Mouse (Mus musculus) embryonic facial prominence, embryonic 13.5 days (tissue): ENCODE measurements around the gene Atp5s. TPM values are rescaled to one million over a fixed set of nuclear protein-coding genes. Genes with fewer than 3 reads are reported as not detected.

Experiments used
- ATAC-seq: fragments of 200-750 bp; cut with Nextera tagmentation; 2 replicates; pipeline ENCODE4 v1.8.0; 2017; ENCODE audit warnings: low read depth; ENCODE audit not compliant: insufficient number of reproducible peaks, insufficient read depth, low FRiP score, low TSS enrichment
- H3K27ac ChIP-seq: fragments of 300-500 bp; sonication (generic); 2 replicates; pipeline ENCODE4 v1.5.1; 2015; ENCODE audit warnings: moderate library complexity, mild to moderate bottlenecking, inconsistent platforms
- H3K27me3 ChIP-seq: fragments of 300-500 bp; sonication (generic); 2 replicates; pipeline ENCODE4 v1.6.1; 2015; ENCODE audit warnings: mild to moderate bottlenecking, inconsistent platforms
- H3K36me3 ChIP-seq: fragments of 300-500 bp; sonication (generic); 2 replicates; pipeline ENCODE4 v1.6.1; 2015; ENCODE audit warnings: mild to moderate bottlenecking, inconsistent platforms
- H3K4me1 ChIP-seq: fragments of 300-500 bp; sonication (generic); 2 replicates; pipeline ENCODE4 v1.6.1; 2015; ENCODE audit warnings: inconsistent platforms
- H3K4me2 ChIP-seq: fragments of 300-500 bp; sonication (generic); 2 replicates; pipeline ENCODE4 v1.6.1; 2015; ENCODE audit warnings: moderate library complexity, mild to moderate bottlenecking, inconsistent platforms
- H3K4me3 ChIP-seq: fragments of 300-500 bp; sonication (generic); 2 replicates; pipeline ENCODE4 v1.5.1; 2015; ENCODE audit warnings: mild to moderate bottlenecking, inconsistent platforms
- H3K9ac ChIP-seq: fragments of 300-500 bp; sonication (generic); 2 replicates; pipeline ENCODE4 v1.6.1; 2015; ENCODE audit warnings: mild to moderate bottlenecking, inconsistent platforms
- H3K9me3 ChIP-seq: fragments of 300-500 bp; sonication (generic); 2 replicates; pipeline ENCODE4 v1.6.1; 2016; ENCODE audit warnings: inconsistent platforms
- WGBS: fragments of 180-500 bp; shearing (Covaris S2); methylation state at CpG from one replicate; pipeline ENCODE4 v1.1.7; 2015; ENCODE audit warnings: mixed read lengths; 5-methylcytosine and 5-hydroxymethylcytosine counted together
- polyA plus RNA-seq: library from polyadenylated mRNA; unstranded; fragments of >200 nt; fragmentation: Nextera tagmentation; extraction: Ambion mirVana; gene quantifications from 2 replicates; pipeline ENCODE4 v1.2.1, GENCODE M21; 2015

Gene Atp5s
- polyA plus RNA-seq, 1 experiment from 2014 or later = 30.4 TPM

DNA sequence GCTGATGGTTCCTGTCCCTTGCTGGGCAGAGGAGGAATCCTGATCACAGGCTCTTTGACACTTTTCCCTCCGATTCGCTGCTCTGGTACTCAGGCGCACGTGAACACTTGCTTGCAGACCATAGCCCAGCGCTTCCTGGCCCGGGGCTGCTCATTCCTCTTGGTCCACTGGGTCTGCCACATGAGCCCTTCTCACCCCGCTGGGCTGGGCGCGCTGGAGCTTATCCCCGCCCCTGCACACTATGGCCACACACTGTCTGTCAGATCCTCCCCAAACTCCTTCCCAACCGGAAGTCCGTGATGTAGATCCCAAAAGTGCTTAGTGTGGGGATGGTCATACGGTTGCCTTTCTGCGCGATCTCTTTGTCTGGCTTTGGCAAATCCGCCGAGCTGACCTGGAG is 31.3 kb upstream of the Atp5s start:
- no peak overlapping the region for H3K4me3 ChIP-seq
- H3K9ac ChIP-seq = no peak overlapping the region
- H3K36me3 ChIP-seq = peaks cover 27% of the 10 kb centered on the region
- no peaks in the 10 kb centered on the region for H3K27me3 ChIP-seq
- WGBS = 74% methylated on average over 17 of the region's 17 CpGs
- no peak for ATAC-seq
- no peak overlapping the region for H3K27ac ChIP-seq
- no peaks in the 10 kb centered on the region for H3K4me1 ChIP-seq
- H3K4me2 ChIP-seq = no peak overlapping the region
- no peaks in the 10 kb centered on the region for H3K9me3 ChIP-seq

DNA sequence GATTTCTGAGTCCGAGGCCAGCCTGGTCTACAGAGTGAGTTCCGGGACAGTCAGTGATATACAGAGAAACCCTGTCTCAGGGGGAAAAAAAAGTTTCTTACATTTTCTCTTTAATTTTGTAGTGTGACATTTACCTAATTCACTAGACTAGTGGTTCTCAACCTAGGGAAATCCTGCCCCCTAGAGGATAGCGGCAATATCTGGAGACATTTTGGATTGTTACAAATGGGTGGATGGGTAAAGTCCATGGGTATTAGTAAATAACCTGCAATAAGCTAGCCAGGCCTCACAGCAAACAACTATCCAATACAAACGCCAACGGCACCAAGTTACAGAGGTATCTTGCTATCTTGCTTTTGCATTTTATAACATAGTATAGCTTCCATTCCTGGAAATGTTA is 28.0 kb upstream of the Atp5s start:
- Histone ChIP-seq H3K4me3 (no peak overlapping the region), H3K4me2 (no peak overlapping the region), H3K9ac (no peak overlapping the region), H3K36me3 (peaks cover 42% of the 10 kb centered on the region), H3K27ac (no peak overlapping the region), H3K4me1 (no peaks in the 10 kb centered on the region), H3K27me3 (no peaks in the 10 kb centered on the region), H3K9me3 (no peaks in the 10 kb centered on the region)
- WGBS = 75% methylated on average over 5 of the region's 5 CpGs
- no peak for ATAC-seq

DNA sequence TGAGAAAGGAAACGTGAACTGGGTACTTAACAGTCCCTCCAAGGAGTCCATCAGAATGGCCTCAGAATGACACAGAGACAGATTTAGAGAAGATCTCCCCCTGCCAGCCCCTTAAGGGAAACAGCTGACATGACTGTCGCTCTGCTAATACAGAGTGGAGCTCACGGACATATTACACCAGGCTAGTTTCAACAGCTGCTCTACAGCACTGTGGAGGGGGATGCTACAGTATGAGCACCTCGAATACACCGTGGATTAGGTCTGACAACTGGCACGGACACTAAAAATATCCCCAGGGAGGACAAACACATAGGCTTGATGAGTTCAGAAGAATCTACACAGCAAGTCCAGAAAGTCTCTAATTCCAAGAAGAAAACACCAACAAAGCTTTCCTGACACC is 26.4 kb upstream of the Atp5s start:
- WGBS = 82% methylated on average over 6 of the region's 6 CpGs

DNA sequence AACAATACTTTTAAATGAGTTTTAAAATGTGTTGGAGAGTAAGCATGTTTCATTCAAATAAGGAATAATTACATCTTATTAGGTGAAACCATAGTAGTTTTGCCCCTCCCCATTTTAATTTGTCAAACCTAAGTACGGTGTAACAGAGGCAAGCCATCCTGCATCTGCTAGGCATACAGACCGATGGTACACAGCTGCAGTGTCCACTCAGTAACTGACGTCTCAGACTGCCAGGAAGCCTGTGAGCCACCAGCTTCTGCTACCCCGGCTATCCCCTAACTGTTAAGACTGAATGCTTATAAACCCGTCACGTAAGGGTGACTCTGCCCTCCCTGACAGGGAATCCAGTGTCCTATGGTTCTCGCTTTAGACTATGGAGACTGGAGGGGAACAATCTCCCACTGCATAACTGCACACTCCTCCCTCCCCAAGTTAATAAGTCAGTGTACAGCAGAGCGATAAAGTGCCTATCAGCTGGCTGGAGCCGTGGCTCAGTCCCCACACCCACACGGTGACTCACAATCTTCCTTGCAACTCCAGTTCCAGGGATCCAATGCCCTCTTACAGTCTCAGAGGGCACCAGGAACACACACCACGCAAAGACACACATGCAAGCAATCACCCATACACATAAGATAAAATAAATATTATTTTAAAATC is 19.8 kb upstream of the Atp5s start:
- no peak for ATAC-seq
- Histone ChIP-seq H3K9me3 (no peaks in the 10 kb centered on the region), H3K4me2 (no peak overlapping the region), H3K36me3 (peaks cover 33% of the 10 kb centered on the region), H3K4me3 (no peak overlapping the region), H3K4me1 (no peaks in the 10 kb centered on the region), H3K27ac (no peak overlapping the region), H3K27me3 (no peaks in the 10 kb centered on the region), H3K9ac (no peak overlapping the region)
- WGBS = 87% methylated on average over 11 of the region's 11 CpGs

More for the DNA sequence above, 26.4 kb upstream of the Atp5s start:
- Histone ChIP-seq H3K9ac (no peak overlapping the region), H3K4me2 (no peak overlapping the region), H3K36me3 (peaks cover 43% of the 10 kb centered on the region), H3K9me3 (no peaks in the 10 kb centered on the region), H3K4me1 (no peaks in the 10 kb centered on the region), H3K27ac (no peak overlapping the region), H3K27me3 (no peaks in the 10 kb centered on the region), H3K4me3 (no peak overlapping the region)
- ATAC-seq = no peak

DNA sequence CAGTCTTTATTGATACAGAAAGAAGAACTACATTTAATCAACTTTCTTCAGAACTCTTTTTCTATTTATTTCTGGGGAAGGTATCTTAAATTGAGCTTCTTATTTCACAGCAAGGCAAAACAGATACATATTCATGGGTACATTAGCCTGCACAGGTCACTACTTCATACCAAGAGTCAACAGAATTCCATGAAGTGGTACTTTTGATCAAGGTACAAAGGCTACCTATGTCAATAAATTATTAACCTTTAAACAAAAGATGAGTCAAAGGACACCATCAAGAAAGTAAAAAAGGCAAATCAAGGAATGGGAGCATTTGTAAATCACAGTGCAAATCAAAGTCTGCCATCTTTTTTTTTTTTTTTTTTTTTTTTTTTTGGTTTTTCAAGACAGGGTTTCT is 11.1 kb upstream of the Atp5s start:
- peaks cover 36% of the 10 kb centered on the region for H3K36me3 ChIP-seq
- no peaks in the 10 kb centered on the region for H3K9me3 ChIP-seq
- no peaks in the 10 kb centered on the region for H3K4me1 ChIP-seq
- no peak overlapping the region for H3K4me3 ChIP-seq
- H3K9ac ChIP-seq = no peak overlapping the region
- no peaks in the 10 kb centered on the region for H3K27me3 ChIP-seq
- H3K27ac ChIP-seq = no peak overlapping the region
- no peak for ATAC-seq
- H3K4me2 ChIP-seq = no peak overlapping the region

DNA sequence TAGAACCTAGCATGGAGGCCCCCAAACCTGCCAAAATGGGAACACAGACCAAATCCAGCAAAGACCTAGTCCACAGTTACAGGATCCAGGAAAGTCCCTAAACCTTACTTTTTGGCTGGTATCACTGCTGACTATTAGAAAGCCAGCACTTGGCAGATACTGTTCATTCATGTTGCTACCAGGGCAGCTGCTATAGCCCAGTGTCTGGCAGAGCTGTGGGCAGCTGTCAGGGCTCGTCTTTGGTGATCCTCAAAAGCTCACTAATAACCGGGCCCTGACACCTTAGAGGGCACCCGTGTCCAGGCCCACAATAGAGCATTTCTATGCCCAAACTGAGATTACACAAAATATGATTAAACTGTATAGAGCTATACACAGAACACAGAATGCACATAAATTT is 1.9 kb upstream of the Atp5s start:
- no peak overlapping the region for H3K27ac ChIP-seq
- 84% methylated on average over 3 of the region's 3 CpGs for WGBS
- 0 out of 2 replicates have a peak overlapping the region, but pooled peaks have one; percentile 4 for H3K9ac ChIP-seq
- no peak for ATAC-seq
- no peak overlapping the region for H3K4me3 ChIP-seq
- H3K9me3 ChIP-seq = peaks cover 10% of the 10 kb centered on the region
- peaks cover 10% of the 10 kb centered on the region for H3K4me1 ChIP-seq
- no peak overlapping the region for H3K4me2 ChIP-seq
- H3K36me3 ChIP-seq = peaks cover 36% of the 10 kb centered on the region
- no peaks in the 10 kb centered on the region for H3K27me3 ChIP-seq

DNA sequence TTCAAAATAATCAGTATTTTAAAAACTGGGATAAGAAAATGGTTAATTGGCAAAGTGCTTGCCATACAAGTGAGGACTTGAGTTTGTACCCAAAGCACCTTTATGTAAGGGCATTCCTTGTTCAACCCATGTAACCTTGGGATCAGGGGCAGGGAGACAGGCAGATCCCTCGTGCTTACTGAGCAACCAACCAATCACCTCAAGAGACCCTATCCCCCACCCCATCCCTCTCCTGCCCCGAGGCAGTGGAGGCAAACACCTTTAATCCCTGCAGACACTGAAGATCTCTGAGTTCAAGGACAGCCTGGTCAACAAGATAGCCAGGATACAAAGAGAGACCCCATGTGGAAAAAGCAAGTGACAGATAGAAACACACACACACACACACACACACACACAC is 1.4 kb upstream of the Atp5s start:
- Histone ChIP-seq H3K9me3 (peaks cover 10% of the 10 kb centered on the region), H3K27me3 (no peaks in the 10 kb centered on the region), H3K4me1 (peaks cover 10% of the 10 kb centered on the region), H3K36me3 (peaks cover 30% of the 10 kb centered on the region), H3K4me2 (peak overlapping the region; percentile 93), H3K27ac (no peak overlapping the region), H3K9ac (no peak overlapping the region), H3K4me3 (peak overlapping the region; percentile 84)
- WGBS = 60% methylated on average over 2 of the region's 2 CpGs
- no peak for ATAC-seq

DNA sequence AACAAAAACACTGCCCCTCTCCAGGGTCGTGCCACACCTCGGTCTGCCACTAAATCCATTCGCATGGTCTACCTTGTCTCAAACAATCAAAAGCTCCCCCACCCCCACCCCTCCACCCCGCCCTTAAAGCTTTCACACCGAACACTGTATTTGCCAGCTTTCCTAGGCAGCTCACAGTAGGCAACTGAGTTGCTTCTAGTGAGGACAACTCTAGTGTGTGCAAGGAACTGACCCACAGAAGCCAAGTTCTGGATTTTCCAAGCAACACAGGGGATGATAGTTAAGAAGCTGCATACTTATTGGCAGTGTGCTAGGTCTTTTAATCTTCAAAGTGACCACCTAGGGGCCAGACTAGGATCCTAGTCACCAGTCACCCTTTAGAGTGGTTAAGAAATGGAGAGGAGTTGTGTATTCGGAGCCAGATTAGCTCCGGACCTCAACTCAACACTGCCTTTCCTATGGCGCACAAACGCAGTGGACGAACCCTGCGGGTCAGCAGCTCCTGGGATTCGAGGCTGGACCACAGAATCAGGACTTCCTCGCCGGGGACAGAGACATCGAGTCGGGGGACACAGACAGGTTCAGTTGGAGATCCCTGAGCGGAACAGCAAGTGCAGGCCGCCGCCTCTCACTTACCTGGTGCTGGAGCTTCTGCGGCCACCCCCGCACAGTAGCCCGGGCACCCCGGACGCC is 586 bp upstream of the Atp5s start:
- peak; percentile 53; the same call in 1 of the 2 replicates for ATAC-seq
- Histone ChIP-seq H3K4me1 (peaks cover 10% of the 10 kb centered on the region), H3K9ac (peak overlapping the region; percentile 84), H3K9me3 (peaks cover 7% of the 10 kb centered on the region), H3K27ac (peak overlapping the region; percentile 36; the same call in 1 of the 2 replicates), H3K4me2 (peak overlapping the region; percentile 93), H3K27me3 (no peaks in the 10 kb centered on the region), H3K4me3 (peak overlapping the region; percentile 84), H3K36me3 (peaks cover 22% of the 10 kb centered on the region)
- 2% methylated on average over 24 of the region's 24 CpGs for WGBS

DNA sequence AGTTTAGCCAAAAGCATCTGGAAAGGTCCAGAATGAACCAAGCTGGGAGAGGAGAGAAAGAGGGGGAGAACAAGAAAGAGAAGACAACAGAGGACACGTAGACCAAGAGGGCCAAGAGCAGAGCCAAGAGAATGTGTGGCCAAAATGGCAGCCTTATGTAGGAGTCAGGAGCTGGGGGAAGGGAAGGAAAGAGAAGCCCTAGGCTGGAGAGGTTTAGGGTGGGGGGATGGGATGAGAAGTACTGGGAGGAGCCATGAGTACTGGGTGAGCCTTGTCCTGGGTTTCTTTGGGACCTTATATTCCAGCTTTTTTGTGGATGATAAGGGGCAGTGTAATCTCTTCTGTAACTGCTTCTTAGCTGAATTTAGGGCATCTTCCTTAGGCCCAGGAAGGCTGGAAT is 4.5 kb downstream of the Atp5s start:
- Histone ChIP-seq H3K4me2 (no peak overlapping the region), H3K4me1 (no peaks in the 10 kb centered on the region; the same call in 1 of the 2 replicates), H3K9ac (no peak overlapping the region), H3K27ac (no peak overlapping the region), H3K4me3 (no peak overlapping the region), H3K36me3 (no peaks in the 10 kb centered on the region), H3K9me3 (no peaks in the 10 kb centered on the region), H3K27me3 (no peaks in the 10 kb centered on the region)
- WGBS = 90% methylated on average over 1 of the region's 1 CpGs
- no peak for ATAC-seq

DNA sequence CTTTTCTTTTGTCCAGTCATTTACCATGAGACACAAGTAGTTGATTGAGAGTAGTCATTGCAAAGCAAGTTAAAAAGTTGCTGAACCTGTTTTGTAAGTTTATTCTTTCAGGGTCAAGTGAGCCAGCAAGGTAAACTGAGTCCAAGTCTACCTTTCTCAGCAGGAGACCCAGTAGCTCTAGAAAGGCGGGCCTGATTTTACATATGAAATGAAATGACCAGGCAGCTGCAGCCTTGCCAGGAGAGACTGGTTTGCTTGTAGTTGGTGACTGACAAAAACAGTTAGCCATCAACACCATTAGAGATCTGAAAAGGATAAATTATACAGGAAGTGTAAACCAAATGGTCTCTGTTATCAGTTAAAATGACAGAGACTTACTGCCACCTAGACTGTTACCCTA is 5.6 kb downstream of the Atp5s start:
- 72% methylated on average over 1 of the region's 1 CpGs for WGBS
- Histone ChIP-seq H3K9me3 (no peaks in the 10 kb centered on the region), H3K4me1 (no peaks in the 10 kb centered on the region), H3K27me3 (no peaks in the 10 kb centered on the region), H3K4me2 (no peak overlapping the region), H3K27ac (no peak overlapping the region), H3K36me3 (no peaks in the 10 kb centered on the region), H3K4me3 (no peak overlapping the region), H3K9ac (no peak overlapping the region)
- ATAC-seq = no peak

DNA sequence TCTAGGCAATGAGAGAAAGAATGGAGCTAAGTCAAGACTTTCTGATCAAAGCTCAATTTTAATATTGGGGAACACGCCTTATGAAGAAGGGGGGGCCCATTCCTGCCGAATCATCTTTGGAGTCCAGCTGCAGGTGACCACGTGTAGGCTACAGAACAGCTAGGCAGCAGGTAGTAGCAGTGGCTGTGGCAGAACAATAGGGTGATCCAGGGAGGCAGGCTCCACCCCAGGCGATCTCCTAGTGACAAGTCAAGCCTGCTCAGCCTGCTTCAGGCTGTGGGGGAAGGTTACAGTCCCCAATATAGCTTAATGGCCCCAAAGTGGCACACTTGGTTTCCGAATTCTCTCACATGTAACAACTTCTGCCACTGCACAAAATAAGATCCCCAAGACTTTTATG is 7.5 kb downstream of the Atp5s start:
- ATAC-seq = no peak
- H3K27me3 ChIP-seq = no peaks in the 10 kb centered on the region
- 41% methylated on average over 5 of the region's 5 CpGs for WGBS
- no peaks in the 10 kb centered on the region for H3K4me1 ChIP-seq
- no peak overlapping the region for H3K27ac ChIP-seq
- no peak overlapping the region for H3K4me3 ChIP-seq
- H3K9me3 ChIP-seq = no peaks in the 10 kb centered on the region
- H3K4me2 ChIP-seq = no peak overlapping the region
- no peak overlapping the region for H3K9ac ChIP-seq
- no peaks in the 10 kb centered on the region for H3K36me3 ChIP-seq

DNA sequence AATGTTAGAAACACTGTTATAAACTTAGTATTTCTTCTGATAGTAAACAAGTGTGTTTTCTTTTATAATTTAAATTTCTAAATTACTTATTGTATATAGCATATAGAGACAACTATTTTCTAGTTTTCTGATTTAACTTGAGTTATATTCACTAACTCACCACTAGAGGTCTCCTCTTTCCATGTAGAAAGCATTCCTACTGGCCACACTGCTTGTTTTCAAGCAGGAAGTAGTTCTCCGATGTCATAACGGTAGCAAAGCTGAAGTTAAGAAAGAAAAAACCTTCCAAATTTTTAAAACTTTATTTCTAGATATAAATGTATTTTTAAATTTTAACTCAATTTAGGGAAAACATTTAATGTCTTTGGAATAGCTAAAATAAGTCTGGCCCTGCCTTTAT is 8.8 kb downstream of the Atp5s start:
- H3K4me1 ChIP-seq = no peaks in the 10 kb centered on the region
- H3K27me3 ChIP-seq = no peaks in the 10 kb centered on the region
- H3K9me3 ChIP-seq = no peaks in the 10 kb centered on the region
- ATAC-seq = no peak
- no peak overlapping the region; the same call in 1 of the 2 replicates for H3K4me2 ChIP-seq
- WGBS = 3% methylated on average over 2 of the region's 2 CpGs
- H3K36me3 ChIP-seq = no peaks in the 10 kb centered on the region
- no peak overlapping the region for H3K27ac ChIP-seq
- H3K9ac ChIP-seq = no peak overlapping the region
- no peak overlapping the region for H3K4me3 ChIP-seq
